Mouse (Mus musculus) liver, adult 2 months (tissue): ENCODE data around the gene 1110008L16Rik. TPM values are rescaled to one million over a fixed set of nuclear protein-coding genes. Genes with fewer than 3 reads are reported as not detected.

ENCODE experiments used
- DNase-seq: peaks from one replicate; pipeline ENCODE4 v3.0.0-alpha.2; 2011; ENCODE audit warnings: low read depth, low spot score; ENCODE audit errors: extremely low read depth
- H3K27ac ChIP-seq: fragments of 200-500 bp; replicated peaks from 2 replicates; pipeline ENCODE4 v1.5.1; 2012; ENCODE audit warnings: low read depth, mild to moderate bottlenecking, control low read depth, inconsistent platforms, low read length; ENCODE audit not compliant: insufficient read depth
- H3K27me3 ChIP-seq: fragments of 200-500 bp; 2 replicates; pipeline ENCODE4 v1.6.1; 2012; ENCODE audit warnings: mild to moderate bottlenecking, moderate library complexity, low read length, inconsistent platforms; ENCODE audit not compliant: control insufficient read depth, insufficient read depth
- H3K36me3 ChIP-seq: fragments of 200-500 bp; 2 replicates; pipeline ENCODE4 v1.6.1; 2012; ENCODE audit warnings: low read length, inconsistent platforms; ENCODE audit not compliant: control insufficient read depth, insufficient read depth
- H3K4me1 ChIP-seq: fragments of 200-500 bp; 2 replicates; pipeline ENCODE4 v1.6.1; 2011; ENCODE audit warnings: low read length; ENCODE audit not compliant: control insufficient read depth, insufficient read depth
- H3K4me3 ChIP-seq: fragments of 200-500 bp; 2 replicates; pipeline ENCODE4 v1.5.1; 2011; ENCODE audit warnings: low read depth, mild to moderate bottlenecking, control low read depth, low read length, moderate library complexity; ENCODE audit not compliant: insufficient read depth
- H3K79me2 ChIP-seq: fragments of 200-500 bp; 2 replicates; pipeline ENCODE4 v1.6.1; 2012; ENCODE audit warnings: inconsistent platforms, mild to moderate bottlenecking, low read length, moderate library complexity; ENCODE audit not compliant: control insufficient read depth, insufficient read depth
- H3K9ac ChIP-seq: fragments of 200-500 bp; 2 replicates; pipeline ENCODE4 v1.6.1; 2012; ENCODE audit warnings: low read depth, mild to moderate bottlenecking, control low read depth, inconsistent platforms, low read length
- CTCF ChIP-seq: fragments of 200-500 bp; IDR thresholded peaks from 2 replicates; pipeline ENCODE4 v1.5.1; 2011; ENCODE audit warnings: low read depth, low read length, control low read depth
- POLR2A ChIP-seq: fragments of 200-500 bp; IDR thresholded peaks from 2 replicates; pipeline ENCODE4 v1.6.1; 2011; ENCODE audit warnings: low read length, control low read depth; ENCODE audit not compliant: insufficient read depth; ENCODE audit errors: extremely low read depth
- WGBS: fragments of 180-500 bp; shearing (Covaris S2); methylation state at CpG from one replicate; pipeline ENCODE4 v1.1.7; 2018; 5-methylcytosine and 5-hydroxymethylcytosine counted together
- polyA plus RNA-seq: library from polyadenylated mRNA; depleted of rRNA; stranded (reverse); fragments of >200 nt; gene quantifications from 2 replicates; pipeline ENCODE4 v1.2.3, GENCODE M21; 2012
- total RNA-seq: library from RNA; depleted of rRNA; stranded (reverse); fragments of >200 nt; gene quantifications from 2 replicates; pipeline ENCODE4 v1.2.3, GENCODE M21; 2014

The 1110008L16Rik gene
- total and polyA plus RNA-seq, 2 experiments: 4.6 to 10.7 TPM

DNA sequence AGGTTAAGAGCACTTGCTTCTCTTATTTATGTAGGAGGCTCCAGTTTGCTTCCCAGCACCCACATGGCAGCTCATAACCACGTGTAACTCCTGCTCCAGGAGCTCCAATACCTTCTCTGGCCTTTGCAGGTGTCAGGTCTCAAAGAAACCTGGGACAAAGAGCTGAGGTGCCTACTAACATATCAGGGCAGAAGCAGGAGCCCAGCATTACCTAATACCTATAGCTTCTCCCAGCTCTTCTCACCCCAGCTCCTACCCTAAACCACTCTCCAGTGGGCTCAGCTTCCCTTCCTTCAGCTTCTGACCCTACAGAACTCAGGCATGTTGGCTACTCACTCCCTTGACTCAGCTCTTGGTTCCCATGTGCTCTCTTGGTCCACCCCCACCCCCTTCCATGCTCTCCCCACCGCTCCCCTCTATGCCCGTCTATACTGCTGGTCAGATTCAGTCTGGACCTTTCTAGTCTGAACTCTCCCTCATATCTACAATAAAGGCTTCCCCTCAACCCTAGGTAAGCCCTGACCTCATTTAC, 1.5 kb downstream of the 1110008L16Rik start:
- no peak for DNase-seq
- Histone ChIP-seq H3K27me3 (no peaks in the 10 kb centered on the region), H3K36me3 (peaks cover 12% of the 10 kb centered on the region), H3K4me1 (peaks cover 8% of the 10 kb centered on the region), H3K4me3 (no peak overlapping the region), H3K9ac (no peak overlapping the region), H3K27ac (no peak overlapping the region), H3K79me2 (peaks cover 4% of the 10 kb centered on the region; the same call in 1 of the 2 replicates)
- TF ChIP-seq CTCF (no peak), POLR2A (no peak)
- WGBS: 92% methylated on average over 3 of the region's 3 CpGs

GRCm38 (mm10) chr12:55301472-55302300, 2.3 kb downstream of the 1110008L16Rik start:
- TF ChIP-seq POLR2A (no peak), CTCF (no peak)
- Histone ChIP-seq H3K4me1 (peaks cover 8% of the 10 kb centered on the region), H3K9ac (peak overlapping the region; percentile 83; the same call in 1 of the 2 replicates), H3K27ac (no peak overlapping the region), H3K27me3 (no peaks in the 10 kb centered on the region), H3K79me2 (peaks cover 4% of the 10 kb centered on the region; the same call in 1 of the 2 replicates), H3K4me3 (peak overlapping the region; percentile 84; the same call in 1 of the 2 replicates), H3K36me3 (peaks cover 11% of the 10 kb centered on the region)
- 43% methylated on average over 11 of the region's 11 CpGs for WGBS
- DNase-seq: peak; percentile 6

DNA sequence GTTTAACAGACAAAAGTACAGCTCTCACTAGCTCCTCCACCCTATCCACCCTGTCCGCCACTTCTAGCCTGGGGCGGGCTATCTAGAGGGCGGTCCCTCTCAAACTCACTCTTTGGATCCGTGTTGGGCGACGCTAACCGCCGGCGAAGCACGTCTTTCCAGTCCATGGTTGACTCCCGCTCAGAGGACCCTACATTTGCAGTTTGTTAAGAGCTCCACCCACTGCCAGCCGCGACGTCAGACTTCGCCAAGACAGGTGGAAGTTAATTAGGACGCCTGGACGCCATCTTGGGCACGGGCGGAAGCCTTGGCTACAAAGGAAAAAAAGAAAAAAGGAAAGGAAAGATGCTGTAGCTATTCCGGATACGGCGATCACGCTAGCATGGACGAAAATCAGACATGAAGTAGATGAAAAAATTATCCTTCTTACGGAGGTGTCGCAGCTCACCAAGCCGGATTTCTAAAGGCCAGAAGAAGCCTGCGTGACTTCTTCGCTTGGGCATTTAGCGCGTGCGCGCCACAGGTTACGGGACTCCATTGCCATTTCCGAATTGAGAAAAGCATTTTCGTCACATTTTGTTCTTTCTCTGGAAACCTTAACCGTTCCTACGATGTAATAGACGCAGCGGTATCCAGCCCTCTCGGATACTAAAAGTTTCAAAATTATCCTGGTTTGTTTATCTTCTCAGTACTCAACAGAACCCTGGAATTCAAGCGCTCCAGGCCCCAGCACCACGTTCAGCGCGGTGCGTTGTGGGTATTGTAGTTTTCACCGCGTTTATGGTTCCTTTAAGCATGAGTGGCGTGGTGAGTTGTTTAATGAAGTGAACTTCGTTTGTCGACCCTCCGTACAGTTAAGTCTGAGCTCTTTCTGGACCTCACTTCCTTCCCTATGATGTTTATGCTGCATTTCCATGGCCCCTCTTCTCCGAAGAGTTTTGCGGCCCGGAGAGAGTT, 3.4 kb downstream of the 1110008L16Rik start, which contains the start of gene Ppp2r3c:
Gene Ppp2r3c, minus strand, starts transcription at position 514 of the 957 bp plus-strand sequence.
- Histone ChIP-seq H3K36me3 (peaks cover 7% of the 10 kb centered on the region; the same call in 1 of the 2 replicates), H3K27ac (peak within 1 kb of the TSS; percentile 76), H3K27me3 (no peaks in the 10 kb centered on the region), H3K4me1 (peaks cover 8% of the 10 kb centered on the region), H3K79me2 (peaks cover 4% of the 10 kb centered on the region; the same call in 1 of the 2 replicates), H3K9ac (peak within 1 kb of the TSS; percentile 83), H3K4me3 (peak within 1 kb of the TSS; percentile 84)
- no peak for TF ChIP-seq CTCF
- 0 out of 2 replicates have a peak, but pooled peaks have one; percentile 54 for TF ChIP-seq POLR2A
- DNase-seq: peak; percentile 92
- under 1% methylated on average over 55 of the region's 55 CpGs for WGBS

DNA sequence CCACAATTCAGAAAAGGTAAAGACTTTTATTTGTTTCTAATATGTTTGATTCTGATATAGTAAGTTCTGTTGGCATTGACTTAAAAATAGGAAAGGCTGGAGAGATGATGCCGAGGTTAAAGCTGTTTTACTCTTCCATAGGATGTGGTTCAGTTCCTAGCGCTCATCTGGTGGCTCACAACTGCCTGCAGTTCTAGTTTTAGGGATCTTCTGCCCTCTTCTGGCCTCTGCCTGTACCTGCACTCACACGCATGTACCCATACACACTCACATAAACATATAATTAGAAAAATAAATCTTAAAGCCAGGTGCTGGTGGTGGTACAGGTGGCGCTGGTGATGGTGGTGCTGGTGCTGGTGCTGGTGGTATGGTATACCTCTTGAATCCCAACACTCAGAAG, 7.0 kb downstream of the 1110008L16Rik start:
- 100% methylated on average over 4 of the region's 4 CpGs for WGBS
- H3K79me2 ChIP-seq: peaks cover 4% of the 10 kb centered on the region; the same call in 1 of the 2 replicates

DNA sequence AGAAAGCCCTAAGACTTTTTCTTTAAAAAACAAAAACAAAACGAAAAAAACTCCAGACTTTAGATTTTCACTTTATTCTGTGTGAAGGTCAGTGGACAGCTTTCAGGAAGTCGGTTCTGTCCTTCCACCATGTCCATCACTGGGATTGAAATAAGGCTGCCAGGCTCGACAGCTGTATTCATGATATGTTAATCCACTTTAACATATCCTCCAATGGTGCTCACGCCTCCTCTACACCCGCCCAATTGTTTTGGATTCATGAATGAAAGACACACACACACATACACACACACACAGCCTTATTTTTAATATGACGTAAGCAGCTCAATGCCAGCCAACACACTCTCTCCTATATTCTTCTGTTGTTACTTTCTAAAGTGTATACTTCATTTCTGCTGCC, 8.2 kb downstream of the 1110008L16Rik start:
- no peak overlapping the region for H3K27ac ChIP-seq
- peaks cover 7% of the 10 kb centered on the region; the same call in 1 of the 2 replicates for H3K36me3 ChIP-seq
- TF ChIP-seq POLR2A (no peak), CTCF (no peak)
- peaks cover 4% of the 10 kb centered on the region; the same call in 1 of the 2 replicates for H3K79me2 ChIP-seq
- no peak for DNase-seq
- H3K9ac ChIP-seq: no peak overlapping the region
- H3K27me3 ChIP-seq: no peaks in the 10 kb centered on the region
- 90% methylated on average over 6 of the region's 6 CpGs for WGBS
- H3K4me1 ChIP-seq: peaks cover 3% of the 10 kb centered on the region; the same call in 1 of the 2 replicates
- H3K4me3 ChIP-seq: no peak overlapping the region

More for the DNA sequence above, 7.0 kb downstream of the 1110008L16Rik start:
- Histone ChIP-seq H3K9ac (no peak overlapping the region), H3K36me3 (peaks cover 7% of the 10 kb centered on the region; the same call in 1 of the 2 replicates), H3K27ac (no peak overlapping the region), H3K27me3 (no peaks in the 10 kb centered on the region), H3K4me1 (peaks cover 6% of the 10 kb centered on the region), H3K4me3 (no peak overlapping the region)
- TF ChIP-seq POLR2A: no peak
- TF ChIP-seq CTCF: no peak
- no peak for DNase-seq
